Mouse (Mus musculus) liver, adult (tissue): Measurements from ENCODE around the gene Il10rb.

Experiments used
- GATA4 ChIP-seq: IDR thresholded peaks from 2 replicates; pipeline ENCODE4 v1.6.1; 2014; ENCODE audit warnings: mild to moderate bottlenecking, low read length; ENCODE audit not compliant: insufficient replicate concordance

The Il10rb gene

DNA sequence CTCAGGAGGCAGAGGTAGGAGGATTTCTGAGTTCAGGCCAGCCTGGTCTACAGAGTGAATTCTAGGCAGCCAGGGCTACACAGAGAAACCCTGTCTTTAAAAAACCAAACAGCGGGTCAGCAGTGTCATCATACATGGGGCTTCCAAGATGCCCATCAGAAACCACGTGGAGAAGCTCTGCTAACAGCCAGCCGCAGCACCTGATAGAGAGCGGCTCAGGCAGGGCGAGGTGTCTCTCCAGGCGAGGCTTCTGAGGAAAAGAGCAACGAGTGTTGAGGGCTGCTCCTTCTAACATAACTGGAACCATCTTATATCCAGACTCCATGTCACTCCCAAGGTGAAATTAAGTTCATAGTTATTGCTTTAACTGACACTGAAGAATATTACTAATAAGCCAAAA, 42.9 kb downstream of the Il10rb start:
- no peak for TF ChIP-seq GATA4

DNA sequence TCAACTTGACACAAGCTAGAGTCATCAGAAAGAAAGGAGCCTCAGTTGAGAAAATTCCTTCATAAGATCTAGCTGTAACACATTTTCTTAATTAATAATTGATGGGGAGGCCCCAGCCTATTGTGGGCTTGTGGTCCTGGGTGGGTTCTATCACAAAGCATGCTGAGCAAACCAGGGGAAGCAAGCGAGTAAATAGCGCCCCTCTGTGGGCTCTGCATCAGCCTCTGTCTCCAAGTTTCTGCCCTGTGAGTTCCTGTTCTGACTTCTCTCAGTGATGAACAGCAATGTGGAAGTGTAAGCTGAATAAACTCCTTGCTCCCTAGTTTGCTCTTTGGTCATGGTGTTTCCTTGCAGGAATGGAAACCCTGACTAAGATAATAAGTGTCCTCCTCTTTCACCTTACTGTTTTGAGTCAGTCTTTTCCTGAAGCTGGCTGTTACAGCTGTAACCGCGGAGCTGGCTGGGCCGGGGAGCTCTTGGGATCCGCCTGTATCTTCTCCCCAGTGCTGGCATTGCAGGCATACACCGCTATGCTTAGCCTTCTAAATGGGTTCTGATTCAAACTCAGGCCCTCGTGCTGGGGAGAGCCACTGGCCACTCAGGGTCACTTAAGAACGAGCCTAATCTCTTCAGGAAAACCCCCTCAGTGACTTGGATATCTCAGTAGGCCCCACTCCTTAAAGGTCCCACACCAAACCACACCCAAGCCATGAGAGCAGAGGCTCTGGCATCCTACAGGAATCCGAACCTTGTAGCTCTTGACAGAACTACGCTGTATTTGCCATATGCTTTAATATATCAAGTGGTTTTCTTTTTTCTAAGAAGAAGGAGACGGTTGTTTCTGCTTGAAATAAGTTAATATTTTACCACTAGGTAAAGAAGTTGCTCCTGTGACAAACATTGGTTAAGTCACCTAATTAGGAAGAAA, 44.4 kb downstream of the Il10rb start:
- no peak for TF ChIP-seq GATA4

DNA sequence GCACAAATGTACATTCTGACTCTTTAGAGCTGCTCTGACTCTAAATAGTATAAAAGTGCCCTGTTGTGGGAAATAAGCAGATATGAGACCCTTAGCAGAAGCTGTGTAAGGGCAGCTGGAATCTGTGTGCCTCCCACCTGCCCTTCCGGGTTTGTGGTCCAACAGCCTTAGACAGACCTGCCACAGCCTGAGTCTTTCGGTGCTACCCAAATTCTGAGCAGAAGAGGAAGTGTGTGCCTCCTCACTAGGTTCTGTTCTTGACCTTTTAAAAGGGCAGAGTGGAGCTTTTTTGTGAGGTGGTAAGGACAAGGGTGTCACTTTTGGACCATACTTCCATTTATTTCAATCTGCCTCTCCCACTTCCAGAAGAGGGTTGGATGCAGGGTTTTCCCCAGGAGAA, 46.0 kb downstream of the Il10rb start:
- TF ChIP-seq GATA4, result no peak

DNA sequence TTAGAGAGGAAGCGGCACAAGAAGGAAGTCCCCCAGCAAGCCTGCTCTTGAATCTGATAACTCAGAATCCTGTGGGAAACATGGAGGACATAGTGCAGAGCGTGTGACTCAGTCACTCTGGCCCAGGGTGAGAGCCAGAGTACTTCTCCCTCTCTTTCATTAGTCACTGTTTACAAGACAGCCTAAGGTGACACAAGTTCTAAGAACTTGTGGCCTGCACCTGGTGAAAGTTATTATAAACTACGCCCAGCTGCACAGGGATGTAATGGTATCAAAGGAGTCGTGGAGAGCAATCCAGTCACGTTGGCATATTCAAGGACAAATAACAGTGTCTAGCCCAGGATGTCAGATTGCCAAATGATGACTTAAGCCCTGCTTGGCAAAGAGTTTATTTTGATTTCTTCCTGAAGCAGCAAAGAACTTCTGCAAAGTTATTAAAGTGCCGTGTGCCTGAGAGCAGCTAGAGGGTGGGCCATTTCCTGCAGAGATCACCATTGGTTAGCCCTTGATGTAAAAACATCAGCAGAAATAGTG, 46.5 kb downstream of the Il10rb start:
- no peak for TF ChIP-seq GATA4

DNA sequence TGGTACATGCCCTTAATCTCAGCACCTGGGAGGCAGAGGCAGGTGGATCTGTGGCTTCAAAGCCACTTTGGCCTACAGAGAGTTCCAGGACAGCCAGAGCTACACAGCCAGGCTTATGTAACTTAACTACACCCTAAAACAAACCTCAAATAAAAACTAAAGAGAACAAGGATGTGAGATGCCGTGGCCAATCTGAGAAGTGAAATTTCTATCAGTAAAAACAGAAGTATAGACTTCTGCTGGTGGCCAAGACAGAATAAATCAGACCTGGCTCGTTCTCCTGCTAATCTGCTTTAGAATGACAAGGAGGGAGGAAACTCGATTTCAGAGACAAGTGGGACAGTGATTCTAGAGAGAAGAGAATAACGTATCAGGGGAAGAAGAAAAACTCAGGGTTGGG, 49.9 kb downstream of the Il10rb start:
- no peak for TF ChIP-seq GATA4

DNA sequence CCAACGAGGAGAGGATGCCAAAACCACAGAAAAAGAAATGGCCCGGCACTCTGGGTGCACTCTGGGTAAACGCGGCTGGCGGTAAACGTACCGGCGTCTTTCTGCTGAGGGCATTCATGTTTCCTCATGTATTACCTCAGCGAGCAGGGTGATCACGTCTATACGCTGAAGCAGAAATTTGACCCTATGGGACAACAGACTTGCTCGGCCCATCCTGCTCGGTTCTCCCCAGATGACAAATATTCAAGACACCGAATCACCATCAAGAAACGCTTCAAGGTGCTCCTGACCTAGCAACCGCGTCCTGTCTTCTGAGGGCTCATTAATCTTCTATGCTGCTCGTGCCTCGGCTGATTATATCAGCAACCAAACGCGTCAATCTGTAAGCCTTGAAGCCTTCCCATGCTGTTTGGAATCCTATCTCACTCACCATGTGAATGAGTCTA, 52.4 kb downstream of the Il10rb start:
- no peak for TF ChIP-seq GATA4

DNA sequence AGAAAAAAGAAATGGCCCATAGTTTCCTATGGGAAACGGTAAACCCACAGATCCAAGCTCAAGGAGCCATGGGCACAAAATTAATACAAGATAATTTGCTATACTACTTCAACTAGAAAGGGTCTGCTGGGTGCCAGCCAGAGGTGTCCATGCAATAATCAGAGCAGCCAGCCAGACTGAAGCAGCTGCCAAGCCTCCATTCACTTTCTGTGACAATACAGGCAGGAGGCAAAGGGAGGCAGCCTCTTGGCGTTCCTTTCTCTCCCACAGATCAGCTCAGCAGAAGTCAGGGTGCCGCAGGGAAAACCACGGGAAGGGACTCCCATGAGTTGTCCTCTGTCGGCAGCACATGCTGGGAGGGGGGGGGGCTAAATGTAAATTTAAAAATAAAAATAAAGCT, 53.0 kb downstream of the Il10rb start:
- no peak for TF ChIP-seq GATA4

DNA sequence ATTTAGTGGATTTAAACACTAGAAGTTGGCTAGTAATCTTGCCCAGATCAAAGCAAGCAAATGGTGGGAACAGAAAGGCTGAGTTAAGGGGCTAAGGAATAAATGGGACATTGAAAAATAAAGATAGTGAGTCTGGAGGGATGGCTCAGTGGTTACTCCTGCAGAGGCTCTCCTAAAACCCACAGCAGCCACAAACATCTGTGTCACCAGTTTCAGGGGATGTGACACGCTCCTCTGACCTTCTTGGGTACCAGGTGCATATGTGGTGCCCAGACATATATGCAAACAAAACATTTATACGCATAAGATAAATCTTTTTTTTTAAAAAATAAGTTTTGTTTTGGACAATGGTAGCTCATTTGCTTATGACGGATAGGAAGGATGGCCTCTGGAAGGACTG, 53.4 kb downstream of the Il10rb start:
- TF ChIP-seq GATA4, result no peak

DNA sequence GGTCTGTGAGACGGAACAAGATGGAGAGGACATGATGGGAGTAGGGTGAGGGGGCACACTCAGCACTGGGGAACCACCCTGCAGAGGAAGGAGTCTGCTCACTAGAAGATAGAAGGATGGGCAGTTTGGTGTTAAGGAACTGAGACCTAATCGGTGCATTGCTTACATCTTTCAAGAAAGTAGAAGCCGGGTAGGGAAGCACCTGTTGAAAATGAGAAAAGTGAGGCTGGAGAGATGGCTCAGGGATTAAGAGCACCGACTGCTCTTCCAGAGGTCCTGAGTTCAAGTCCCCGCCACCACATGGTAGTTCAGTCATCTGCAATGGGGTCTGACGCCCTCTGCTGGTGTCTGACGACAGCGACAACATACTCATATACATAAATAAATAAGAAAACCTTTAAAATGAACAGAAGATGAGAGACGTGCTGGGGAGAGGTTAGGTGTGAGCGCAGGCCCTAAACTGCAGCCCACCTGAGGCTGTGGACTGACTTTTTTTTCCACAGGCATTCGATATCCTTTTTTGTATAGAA, 53.9 kb downstream of the Il10rb start:
- TF ChIP-seq GATA4, result no peak

DNA sequence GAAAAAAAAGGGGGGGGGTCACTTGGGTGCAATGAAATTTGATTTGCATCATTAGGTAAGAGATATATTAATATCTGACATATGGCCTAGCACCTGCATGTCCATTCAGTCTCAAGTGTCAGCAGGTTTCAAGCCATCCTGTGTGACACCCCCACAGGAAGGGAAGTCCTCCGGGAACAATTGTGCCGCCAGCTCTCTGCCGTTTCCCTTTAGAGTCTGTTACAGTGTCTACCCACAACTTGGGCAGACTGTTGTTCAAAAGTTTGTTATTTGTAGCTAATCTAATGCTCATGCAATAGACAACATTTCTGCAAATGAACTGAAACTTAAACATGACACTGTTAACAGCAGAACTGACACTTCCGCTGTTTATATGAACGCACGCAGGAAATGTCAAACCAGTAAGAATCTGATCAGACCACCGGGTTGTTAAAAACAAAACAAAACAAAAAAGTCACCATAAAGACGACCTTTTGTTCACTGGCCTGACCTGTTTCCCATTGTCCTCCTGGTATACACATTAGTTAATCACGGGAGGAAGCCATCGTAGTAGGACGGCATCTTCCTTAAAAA, 55.2 kb downstream of the Il10rb start:
- TF ChIP-seq GATA4, result no peak

DNA sequence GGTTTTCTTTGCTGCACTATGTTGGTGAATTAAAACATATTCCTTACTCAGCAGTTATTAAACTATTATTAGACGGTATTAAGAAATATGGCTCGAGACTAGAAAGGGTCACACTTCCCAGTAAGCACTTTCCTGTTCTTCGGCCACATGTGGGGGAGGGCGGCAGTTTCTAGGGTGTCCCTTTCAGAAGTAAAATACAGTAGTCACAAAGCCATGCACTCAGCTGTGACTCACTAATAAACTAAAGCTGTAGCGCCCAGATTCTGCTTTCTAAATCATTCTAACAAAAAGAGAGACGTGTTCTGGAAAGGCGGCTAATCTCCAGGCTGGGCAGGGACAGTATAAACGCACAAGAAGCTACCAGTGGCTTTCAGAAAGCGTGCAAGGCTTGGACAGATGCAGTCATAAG, 55.8 kb downstream of the Il10rb start:
- TF ChIP-seq GATA4, result no peak

DNA sequence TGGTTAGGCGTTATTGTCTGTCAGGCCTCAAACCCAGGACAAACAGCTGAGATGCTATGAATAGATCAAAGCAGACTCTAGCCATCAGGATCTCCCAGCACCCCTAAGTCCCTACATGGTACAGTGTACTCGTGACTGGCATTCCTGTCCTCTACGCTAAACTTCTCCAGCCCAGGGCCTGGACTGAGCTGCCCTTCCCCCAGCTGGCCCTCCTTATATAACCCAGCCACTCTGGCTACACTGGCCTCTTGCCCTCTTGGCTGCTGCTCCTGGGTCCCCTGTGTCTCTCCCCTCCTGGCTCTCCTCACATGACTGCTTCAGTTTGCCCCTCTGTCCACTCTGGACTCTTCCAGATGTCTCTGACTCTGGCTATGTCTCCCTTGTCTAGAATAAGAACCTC, 56.7 kb downstream of the Il10rb start:
- TF ChIP-seq GATA4, result no peak

DNA sequence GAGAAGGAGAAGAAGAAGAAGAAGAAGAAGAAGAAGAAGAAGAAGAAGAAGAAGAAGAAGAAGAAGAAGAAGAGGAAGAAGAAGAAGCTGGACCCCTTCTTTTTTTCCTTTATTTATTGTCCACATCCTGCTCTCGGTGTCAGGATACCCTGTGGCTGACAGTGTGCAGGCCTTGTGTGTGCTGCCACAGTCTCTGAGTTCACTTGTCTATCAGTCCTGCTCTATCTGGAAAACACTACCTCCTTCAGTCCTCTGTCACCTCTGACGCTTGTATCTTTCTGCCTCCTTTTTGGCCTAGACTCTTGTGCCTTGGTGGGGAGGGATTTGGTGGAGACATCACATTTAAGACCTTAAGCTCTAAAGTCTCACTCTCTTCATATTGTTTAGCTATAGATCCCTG, 57.4 kb downstream of the Il10rb start:
- no peak for TF ChIP-seq GATA4

DNA sequence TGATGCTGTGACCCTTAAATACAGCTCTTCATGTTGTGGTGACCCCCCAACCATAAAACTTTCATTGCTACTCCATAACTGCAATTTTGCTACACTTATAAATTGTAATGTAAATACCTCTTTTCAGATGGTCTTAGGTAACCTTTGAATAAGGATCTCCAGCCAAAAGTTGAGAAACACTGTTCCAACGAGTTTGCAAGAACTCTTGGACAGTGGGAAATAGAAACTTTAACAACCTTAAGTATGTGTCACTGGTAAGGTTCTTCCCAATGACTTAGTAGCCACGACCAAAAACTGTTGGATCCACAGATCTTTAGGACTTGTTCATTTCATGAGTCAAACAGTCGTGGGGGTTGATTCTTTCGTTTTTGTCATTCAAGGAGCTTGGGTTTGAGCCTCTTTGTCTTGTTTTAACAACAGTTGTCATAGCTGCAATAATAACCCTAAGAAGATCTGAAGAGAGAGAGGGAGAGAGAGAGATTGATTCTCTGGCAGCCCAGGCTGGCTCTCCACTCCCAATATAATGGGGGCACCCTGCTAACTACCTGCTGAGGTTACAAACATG, 58.0 kb downstream of the Il10rb start:
- TF ChIP-seq GATA4, result no peak

DNA sequence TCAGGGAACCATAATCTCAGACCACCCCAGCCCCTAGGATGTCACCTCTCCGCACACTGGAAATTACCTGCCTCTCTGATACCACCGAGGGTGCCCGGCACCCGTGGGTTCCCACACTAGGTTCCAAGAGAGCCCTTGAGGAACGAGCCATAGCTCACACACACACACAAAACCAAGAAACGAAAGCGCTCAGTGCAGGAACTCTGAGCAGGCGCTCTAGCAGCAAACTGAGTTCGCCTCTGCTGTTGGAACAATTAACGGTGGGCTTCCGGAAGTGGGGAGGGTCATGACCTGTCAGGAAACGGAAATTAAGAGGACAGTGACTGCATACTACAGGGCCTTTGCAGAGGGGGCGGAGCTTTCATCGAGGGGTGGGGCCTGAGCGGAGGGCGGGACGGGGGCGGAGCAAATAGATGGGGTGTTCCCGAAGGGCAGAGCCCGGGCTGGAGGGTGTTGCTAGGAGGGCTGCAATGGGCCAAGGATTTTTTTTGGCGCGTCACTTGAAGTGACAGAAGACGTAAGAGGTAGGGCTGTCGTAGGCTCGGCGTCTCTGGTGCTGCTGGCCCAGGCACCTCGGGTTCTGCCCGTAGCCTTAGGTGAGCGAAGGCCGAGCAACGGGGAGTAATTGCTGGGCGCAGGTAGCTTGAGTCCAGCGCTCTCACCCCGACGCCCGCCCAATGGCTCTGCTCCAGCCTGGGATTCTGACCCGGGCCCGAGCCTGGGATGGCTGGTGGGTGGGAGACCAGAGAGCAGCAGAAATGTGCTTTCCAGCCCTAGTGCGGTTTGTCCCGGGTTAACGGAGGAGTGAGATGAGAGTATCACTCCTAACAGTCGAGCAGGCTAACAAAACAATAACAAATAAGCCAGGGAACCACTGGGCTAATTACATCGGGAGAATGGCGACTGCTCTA, 58.9 kb downstream of the Il10rb start:
- TF ChIP-seq GATA4, result no peak
